Mouse (Mus musculus): ENCODE results near the gene Pmf1. TPM values are rescaled to one million over a fixed set of nuclear protein-coding genes. Genes with fewer than 3 reads are reported as not detected.

Gene Pmf1
- polyA plus RNA-seq (2012), result 275 and 327 TPM in 2 replicates

DNA sequence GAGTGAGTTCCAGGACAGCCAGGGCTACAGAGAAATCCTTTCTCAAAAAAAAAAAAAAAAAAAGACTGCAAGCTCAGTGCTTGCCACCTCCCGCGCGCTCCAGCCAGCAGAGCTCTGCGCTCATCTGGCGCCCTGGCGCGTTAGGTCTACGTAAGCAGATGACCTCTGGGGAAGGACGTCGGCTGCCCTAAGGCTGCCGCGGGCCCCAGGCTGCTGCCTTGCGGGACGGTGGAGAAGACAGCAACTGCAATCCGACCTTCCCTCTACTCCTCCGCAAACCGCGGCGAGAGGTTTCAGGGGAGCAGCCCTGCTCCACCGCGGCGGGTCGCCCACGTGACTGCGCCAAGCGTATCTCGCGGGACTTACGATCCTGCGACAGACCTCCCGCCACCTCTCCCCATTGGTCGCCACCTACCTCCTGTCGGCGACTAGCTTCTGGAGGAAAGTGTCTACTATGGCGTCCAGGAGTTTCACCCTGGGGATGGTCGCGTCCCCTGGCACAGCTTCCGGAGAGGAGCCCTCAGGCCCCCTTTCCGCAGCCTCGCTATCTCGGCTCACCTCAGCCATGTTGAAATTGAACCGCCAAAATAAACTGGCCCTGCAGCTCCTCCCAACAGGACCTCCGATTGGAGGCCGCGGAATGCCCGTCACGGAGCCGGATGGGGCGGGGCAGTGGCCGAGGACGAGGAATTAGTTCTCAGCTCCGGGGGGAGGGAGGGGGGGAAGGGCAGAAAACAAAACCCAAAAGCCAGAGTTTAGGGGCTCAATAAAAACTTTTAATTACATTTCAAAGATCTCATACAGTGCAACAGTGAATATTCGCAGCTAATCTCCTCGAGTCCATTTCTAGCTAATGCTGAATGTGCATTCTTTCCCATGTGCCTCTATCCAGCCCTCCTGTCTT is at the start of gene Pmf1:
Gene Pmf1, minus strand, starts transcription at position 591 of the 904 bp plus-strand sequence.
- no peak for TF ChIP-seq GATA1 (IDR thresholded peaks at IDR 0.05; ENCODE audit: low read length)

DNA sequence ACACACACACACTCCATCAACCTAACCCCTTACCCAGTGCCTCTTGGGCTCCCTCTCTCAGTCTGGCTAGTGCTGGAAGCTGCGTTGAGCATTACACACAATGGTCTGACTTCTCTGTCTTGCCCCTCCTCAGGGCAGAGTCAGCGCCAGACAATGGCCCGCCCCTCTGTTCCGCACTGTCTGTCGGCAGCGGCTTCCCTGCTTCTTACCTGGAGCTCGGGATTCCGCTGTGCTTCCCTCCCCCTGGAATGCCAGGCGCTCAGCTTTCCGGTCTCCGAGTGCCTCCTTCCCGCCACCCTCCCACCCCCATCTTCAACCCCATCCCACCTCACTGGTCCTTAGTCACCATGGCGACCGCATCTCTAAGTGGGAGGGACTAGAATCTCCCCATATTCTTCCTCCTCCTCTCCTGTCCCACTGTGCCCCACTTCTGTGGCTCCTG is 48.7 kb upstream of the Pmf1 start:
- TF ChIP-seq GATA1 (IDR thresholded peaks at IDR 0.05; ENCODE audit: low read length), result no peak

DNA sequence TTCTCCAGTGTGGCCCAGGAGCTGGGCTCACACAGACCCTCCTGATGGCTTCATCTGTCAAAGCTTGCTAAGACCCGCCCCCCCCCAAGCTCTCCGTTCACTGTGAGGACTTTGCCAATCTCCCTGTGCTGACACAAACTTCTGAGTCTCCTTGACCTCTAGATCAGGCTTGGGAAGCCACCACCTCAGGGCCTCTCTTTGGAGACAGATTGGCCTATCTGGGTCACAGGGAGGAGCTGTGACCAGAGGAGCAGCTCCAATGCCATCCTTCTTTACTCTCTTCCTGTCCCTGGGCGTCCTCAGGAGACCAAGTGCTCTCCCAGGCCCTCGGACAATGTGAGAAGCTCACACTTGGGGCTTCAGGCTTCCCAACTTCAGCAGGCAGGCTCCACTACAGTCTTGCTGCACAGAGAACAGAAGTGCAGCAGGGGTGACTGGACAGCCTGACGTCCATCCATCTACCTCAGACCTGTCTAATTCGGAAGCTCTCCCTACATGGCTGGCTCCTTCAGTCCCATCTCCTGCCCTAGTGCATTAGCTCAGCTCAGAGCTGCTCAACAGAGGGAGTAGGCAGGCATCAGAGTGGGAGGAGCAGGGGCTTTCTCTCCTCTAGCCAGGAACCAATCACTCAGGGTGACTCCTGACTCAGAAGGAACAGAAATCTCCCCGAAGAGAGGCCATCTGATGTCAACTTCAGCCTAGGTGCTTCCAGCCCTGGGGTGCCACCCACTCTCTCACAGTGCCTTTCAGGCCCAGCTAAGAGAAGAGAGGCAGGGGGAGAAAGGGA is 46.8 kb upstream of the Pmf1 start:
- no peak for TF ChIP-seq GATA1 (IDR thresholded peaks at IDR 0.05; ENCODE audit: low read length)

DNA sequence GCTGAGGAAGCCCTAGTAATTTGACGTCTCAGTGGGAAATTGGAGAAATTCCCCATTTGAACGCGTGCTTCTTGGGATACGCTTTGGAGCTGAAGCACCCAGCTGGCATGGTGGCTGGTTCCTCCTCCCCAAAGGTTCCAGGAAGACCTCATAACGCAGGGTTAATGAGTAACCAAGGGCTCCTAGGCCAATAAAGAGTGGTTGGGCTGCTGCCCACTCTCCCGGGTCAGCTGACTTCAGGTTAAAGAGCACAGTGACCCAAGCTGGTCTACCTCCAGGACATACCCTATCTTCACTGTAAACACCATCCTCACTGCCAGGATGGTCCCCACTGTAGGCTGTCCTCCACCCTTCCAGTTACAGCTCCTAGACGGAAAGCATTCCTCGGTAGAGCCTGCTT is 46.2 kb upstream of the Pmf1 start:
- no peak for TF ChIP-seq GATA1 (IDR thresholded peaks at IDR 0.05; ENCODE audit: low read length)

DNA sequence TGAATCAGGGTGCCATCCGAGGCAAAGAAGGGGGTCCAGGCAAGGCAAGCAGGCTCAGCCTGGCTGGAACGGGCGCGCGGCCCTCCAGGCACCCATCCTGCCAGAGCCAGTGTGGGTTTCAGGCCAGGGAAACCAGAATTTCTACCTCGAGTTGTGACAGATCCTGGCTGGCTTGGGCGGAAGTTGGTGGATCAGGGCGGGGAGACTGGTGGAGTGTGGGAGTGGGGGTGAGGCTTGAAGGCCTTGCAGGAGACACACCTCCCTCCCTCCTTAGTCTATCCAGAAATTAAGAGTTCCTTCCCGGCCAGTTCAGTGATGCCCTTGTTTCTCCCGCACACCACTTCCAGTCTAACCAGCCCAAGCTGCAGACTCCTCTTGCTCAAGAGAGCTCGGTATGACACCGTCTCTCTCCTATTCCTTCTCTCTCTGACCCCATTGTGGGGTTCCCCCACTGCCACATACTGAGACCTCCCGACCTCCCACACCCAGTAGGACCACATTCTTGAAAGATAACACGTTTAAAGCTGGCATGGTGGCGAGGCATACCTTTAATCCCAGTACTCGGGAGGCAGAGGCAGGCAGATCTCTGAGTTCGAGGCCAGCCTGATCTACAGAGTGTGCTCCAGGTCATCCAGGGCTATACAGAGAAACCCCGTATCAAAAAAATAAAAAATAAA is 45.6 kb upstream of the Pmf1 start:
- TF ChIP-seq GATA1 (IDR thresholded peaks at IDR 0.05; ENCODE audit: low read length), result no peak

DNA sequence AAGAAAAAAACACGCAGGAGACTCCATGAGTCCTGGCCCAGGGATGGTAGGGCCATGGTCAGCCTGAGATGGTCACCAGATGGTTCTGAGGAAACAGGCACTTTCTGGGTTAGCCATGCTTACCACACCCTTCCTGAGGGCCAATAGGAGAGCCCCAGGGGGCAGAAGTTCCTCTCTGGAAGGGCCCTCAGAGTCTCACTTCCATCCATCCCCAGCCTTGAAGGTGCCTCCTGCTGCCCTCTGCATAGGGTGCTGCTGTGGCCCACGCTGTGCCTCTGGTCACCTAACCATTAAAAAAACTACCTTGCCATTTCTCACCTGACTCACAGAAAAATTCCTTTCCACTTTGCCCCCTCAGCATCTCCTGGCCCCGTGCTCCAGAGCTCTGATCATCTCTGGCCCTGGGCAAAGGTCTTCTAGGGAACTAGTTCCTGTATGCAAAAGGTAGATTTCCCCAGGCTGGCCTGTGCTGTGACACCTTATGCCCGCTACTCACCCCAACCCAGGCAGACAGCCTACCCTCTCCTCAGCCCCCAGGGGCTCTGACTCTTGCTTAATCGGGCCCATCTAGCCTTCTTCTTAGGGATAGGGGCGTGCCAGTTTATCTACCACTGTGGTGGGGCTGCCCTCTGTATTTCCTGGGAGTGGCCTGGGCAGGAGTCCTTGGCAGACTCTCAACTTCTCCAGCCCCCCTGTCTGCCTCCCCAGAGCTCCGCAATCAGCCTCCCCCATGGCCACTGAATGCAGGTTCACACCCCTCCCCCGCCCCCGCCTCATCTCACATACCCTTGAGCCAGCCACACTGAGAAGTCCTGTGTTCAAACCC is 44.8 kb upstream of the Pmf1 start:
- TF ChIP-seq GATA1 (IDR thresholded peaks at IDR 0.05; ENCODE audit: low read length), result no peak

DNA sequence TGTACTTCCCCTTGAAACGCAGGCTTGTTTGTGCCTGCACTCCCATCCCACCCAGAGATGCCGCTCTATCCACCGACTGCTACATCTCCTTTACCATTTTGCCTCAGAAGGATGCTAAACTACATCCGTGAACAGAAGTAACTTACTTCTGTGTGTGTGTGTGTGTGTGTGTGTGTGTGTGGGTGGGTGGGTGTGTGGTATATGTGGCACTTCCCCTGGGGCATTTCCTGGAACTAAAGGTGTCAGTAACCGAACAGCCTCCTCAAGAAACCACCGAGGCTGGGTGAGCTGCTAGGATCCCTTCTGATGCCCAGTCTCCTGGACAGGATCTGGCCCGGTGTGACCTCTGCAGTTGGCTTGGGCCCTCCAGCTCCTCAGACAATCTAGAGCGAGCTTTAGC is 43.9 kb upstream of the Pmf1 start:
- no peak for TF ChIP-seq GATA1 (IDR thresholded peaks at IDR 0.05; ENCODE audit: low read length)

DNA sequence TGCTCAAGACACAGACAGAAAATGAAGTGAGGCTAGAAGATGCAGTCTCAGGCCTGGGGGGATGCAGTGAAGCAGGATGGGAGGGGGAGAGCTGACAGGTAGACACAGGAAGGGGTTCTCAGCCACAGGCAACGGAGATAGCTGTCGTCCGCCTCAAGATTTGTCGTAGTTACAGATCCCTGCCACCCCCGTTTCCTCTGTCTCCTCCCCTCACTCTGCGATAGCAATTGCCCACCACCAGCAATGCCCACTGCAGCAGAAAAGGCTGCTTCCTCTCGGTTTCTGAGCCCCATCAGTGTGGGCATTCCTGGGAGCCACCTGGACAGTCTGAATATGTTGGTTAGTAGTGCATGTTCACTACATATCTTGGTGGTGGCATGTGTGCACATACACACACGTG is 43.2 kb upstream of the Pmf1 start:
- no peak for TF ChIP-seq GATA1 (IDR thresholded peaks at IDR 0.05; ENCODE audit: low read length)

DNA sequence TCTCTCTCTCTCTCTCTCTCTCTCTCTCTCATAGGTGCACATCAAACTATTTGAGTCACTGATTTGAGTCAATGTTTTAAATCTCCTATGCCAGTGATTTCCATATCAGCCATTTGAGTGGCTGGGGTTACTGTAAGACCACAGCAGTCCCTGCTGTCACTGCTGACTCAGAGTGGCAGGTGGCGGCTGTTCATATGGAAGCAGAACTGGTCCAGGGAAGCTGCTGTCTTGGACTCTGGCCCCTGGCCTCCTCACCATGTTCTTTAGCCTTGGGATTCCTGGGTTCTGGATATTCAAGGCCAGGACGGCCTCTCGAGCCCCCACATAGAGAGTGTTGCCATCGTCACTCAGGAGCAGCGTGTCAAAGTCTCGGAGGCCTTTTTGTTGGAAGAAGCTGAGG is 42.6 kb upstream of the Pmf1 start:
- TF ChIP-seq GATA1 (IDR thresholded peaks at IDR 0.05; ENCODE audit: low read length), result no peak

DNA sequence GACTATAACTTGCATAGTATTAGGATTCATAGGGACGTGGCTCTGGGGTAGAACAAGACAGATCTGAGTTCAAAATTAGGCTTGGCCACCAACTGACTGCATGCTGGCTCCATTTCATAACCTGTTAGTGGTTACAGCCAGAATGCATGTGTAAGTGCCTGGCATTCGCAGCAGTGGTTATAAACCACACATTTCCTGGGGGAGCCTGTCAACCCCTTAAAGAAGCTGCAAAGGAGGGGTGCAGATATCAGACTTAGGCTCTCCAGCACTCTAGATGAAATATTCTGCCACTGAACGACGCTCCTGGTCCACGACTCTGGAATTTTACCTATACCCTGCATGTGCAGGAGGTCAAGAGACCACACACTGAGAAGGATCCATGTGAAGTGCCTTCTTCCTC is 42.1 kb upstream of the Pmf1 start:
- no peak for TF ChIP-seq GATA1 (IDR thresholded peaks at IDR 0.05; ENCODE audit: low read length)

DNA sequence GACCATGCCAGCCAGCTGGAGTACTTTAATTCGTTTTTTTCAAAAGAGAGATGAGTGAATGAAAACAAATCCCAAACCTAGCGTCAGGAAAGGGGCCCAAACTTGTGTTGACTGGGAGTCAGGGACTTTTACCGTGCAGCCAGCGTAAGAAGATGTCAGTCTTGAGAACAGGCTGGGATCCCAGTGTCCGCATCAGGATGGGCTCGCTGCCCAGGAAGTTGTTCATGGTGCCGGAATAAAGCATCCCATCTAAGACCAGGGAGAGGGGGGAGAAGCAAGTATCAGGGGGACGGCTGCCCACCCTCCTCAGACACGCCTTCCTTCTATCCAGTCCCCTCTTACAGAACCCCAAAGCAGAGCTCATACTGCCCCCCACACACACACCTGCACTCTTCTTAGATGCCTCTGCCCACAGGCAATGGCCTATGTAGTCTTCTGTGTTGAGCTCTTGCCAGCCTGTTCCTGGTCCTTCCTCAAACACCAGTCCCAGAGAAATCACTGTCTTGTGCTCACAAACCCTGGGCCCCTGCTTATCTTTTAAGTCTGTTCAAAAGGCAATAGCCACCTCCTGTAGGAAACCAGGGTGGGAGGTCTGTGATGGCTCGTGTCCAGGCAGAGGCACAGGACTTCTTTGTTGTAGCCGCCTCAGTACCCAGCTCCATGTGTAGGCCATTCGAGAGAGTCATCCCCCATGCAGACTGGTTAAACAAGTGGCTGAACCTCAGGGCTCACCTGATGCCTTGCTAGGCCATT is 40.4 kb upstream of the Pmf1 start:
- TF ChIP-seq GATA1 (IDR thresholded peaks at IDR 0.05; ENCODE audit: low read length), result no peak

DNA sequence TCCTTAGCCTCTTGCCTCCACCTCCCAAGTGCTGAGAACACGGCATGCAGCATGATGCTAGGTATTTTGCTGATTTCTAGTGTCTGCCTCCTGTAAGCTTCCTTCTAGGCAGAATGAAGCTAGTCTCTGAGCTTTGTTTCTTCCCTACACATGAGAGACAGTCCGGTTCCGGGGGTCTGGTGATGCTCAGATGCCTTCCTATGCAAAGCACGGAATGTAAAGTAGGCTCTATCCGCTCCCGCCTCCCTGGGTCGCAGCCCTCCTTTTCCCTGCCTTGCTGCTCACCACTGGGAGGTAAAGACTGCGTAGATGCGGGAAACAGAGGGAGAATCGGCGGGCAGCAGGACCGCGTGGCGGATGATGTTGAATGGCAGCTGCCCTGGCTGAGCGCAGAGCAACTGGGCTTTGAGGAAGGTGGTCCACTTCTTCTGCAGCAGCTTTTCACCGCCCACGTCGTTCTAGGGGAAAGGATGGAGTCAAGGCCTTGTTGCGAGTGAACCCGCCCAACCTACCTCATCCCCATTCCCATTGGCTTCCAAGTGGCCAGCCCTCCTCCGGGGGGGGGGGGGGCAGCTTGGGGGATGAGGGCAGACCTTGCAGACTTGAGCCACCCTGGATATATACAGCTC is 39.4 kb upstream of the Pmf1 start:
- TF ChIP-seq GATA1 (IDR thresholded peaks at IDR 0.05; ENCODE audit: low read length), result no peak

DNA sequence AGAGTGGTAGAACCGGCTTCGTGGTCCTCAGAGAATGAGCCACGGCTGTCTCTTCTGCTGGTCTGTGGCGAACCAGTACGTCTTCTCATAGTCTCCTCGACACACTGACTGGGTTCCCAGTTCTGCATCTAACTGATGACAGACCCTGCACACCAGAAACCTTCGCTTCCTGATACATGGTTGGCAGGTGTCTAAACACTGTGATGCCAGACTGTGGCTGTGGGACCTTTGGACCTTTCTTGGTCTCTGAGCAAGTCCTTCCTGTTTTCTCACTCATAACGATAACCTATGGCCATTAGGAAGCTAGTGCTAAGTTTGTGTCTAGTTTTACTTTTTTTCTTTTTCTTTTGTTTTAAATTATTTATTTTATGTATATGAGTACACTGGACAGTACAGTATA is 38.3 kb upstream of the Pmf1 start:
- no peak for TF ChIP-seq GATA1 (IDR thresholded peaks at IDR 0.05; ENCODE audit: low read length)

DNA sequence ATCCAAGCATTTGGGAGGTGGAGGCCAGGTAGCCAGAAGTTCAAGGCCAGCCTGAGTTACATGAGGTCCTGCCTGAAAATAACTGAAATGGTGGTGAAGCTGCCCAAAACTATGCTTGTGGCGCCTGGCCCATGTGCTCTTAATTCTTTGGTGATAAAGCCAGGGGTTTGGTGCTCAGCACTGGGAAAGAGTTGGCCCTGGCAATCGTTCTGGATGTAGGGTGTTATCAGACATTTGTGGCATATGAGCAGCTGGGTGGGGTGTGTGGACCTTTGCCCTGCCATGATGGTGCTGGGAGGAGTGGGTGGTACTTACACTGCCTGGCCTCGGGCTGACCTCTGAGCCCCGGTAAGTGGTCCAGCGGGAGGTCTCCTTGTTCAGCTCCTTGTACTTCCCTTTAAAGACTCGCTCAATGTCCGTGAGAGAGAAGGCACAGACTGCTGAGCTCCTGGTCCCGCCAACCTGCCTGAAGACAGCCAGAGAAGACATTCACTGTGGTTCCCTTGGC is 37.6 kb upstream of the Pmf1 start:
- TF ChIP-seq GATA1 (IDR thresholded peaks at IDR 0.05; ENCODE audit: low read length), result no peak

Measured in G1E-ER4 (cell line).